Mouse (Mus musculus) limb, embryonic 12.5 days (tissue): Measurements from ENCODE around the gene Ctdnep1. TPM values are rescaled to one million over a fixed set of nuclear protein-coding genes. Genes with fewer than 3 reads are reported as not detected.

ENCODE experiments used
- ATAC-seq: fragments of 200-750 bp; cut with Nextera tagmentation; 2 replicates; pipeline ENCODE4 v1.8.0; 2017; ENCODE audit warnings: low read depth, moderate TSS enrichment; ENCODE audit not compliant: insufficient number of reproducible peaks, insufficient read depth, low FRiP score, low TSS enrichment
- H3K27ac ChIP-seq: fragments of 300-500 bp; sonication (generic); 2 replicates; pipeline ENCODE4 v1.5.1; 2016; ENCODE audit warnings: mild to moderate bottlenecking, moderate library complexity
- H3K27me3 ChIP-seq: fragments of 300-500 bp; sonication (generic); 2 replicates; pipeline ENCODE4 v1.6.1; 2016; ENCODE audit warnings: mild to moderate bottlenecking, moderate library complexity
- H3K36me3 ChIP-seq: fragments of 300-500 bp; sonication (generic); 2 replicates; pipeline ENCODE4 v1.6.1; 2016; ENCODE audit warnings: mild to moderate bottlenecking, moderate library complexity
- H3K4me1 ChIP-seq: fragments of 300-500 bp; sonication (generic); replicated peaks from 2 replicates; pipeline ENCODE4 v1.6.1; 2016
- H3K4me2 ChIP-seq: fragments of 300-500 bp; sonication (generic); 2 replicates; pipeline ENCODE4 v1.6.1; 2016; ENCODE audit warnings: mild to moderate bottlenecking, moderate library complexity
- H3K4me3 ChIP-seq: fragments of 300-500 bp; sonication (generic); replicated peaks from 2 replicates; pipeline ENCODE4 v1.5.1; 2016; ENCODE audit warnings: mild to moderate bottlenecking
- H3K9ac ChIP-seq: fragments of 300-500 bp; sonication (generic); replicated peaks from 2 replicates; pipeline ENCODE4 v1.6.1; 2016; ENCODE audit warnings: mild to moderate bottlenecking, moderate library complexity
- H3K9me3 ChIP-seq: fragments of 300-500 bp; sonication (generic); 2 replicates; pipeline ENCODE4 v1.6.1; 2016; ENCODE audit warnings: mild to moderate bottlenecking, moderate library complexity
- WGBS: fragments of 180-500 bp; shearing (Covaris S2); methylation state at CpG from one replicate; pipeline ENCODE4 v1.1.7; 2016; 5-methylcytosine and 5-hydroxymethylcytosine counted together
- polyA plus RNA-seq: library from polyadenylated mRNA; unstranded; fragments of >200 nt; fragmentation: Nextera tagmentation; extraction: Ambion mirVana; gene quantifications from 2 replicates; pipeline ENCODE4 v1.2.1, GENCODE M21; 2016

The Ctdnep1 gene
- 24.5 and 27.8 TPM in 2 replicates for polyA plus RNA-seq

GRCm38 (mm10) chr11:69981141-69981762 lies at the start of gene Ctdnep1:
Ctdnep1 (plus strand) TSS chr11:69981156.
- H3K9me3 ChIP-seq = no peaks in the 10 kb centered on the region
- H3K9ac ChIP-seq = peak within 1 kb of the TSS; percentile 98
- H3K4me3 ChIP-seq = peak within 1 kb of the TSS; percentile 90
- ATAC-seq = peak; percentile 28
- H3K4me1 ChIP-seq = peaks cover 28% of the 10 kb centered on the region
- WGBS = 1% methylated on average over 42 of the region's 43 CpGs
- peaks cover 58% of the 10 kb centered on the region for H3K36me3 ChIP-seq
- H3K27me3 ChIP-seq = no peaks in the 10 kb centered on the region
- peak within 1 kb of the TSS; percentile 93 for H3K4me2 ChIP-seq
- peak within 1 kb of the TSS; percentile 98 for H3K27ac ChIP-seq

- no peak overlapping the region for H3K9ac ChIP-seq
- H3K36me3 ChIP-seq = no peaks in the 10 kb centered on the region
- ATAC-seq = no peak
- H3K9me3 ChIP-seq = no peaks in the 10 kb centered on the region
- H3K27me3 ChIP-seq = peaks cover 12% of the 10 kb centered on the region
- H3K4me2 ChIP-seq = no peak overlapping the region
- H3K4me1 ChIP-seq = peaks cover 15% of the 10 kb centered on the region
- WGBS = 66% methylated on average over 8 of the region's 8 CpGs
- H3K27ac ChIP-seq = no peak overlapping the region
- H3K4me3 ChIP-seq = no peak overlapping the region
Observed at GRCm38 (mm10) chr11:69931769-69932168, 49.2 kb upstream of the Ctdnep1 start.

- H3K27me3 ChIP-seq = peaks cover 17% of the 10 kb centered on the region
- H3K36me3 ChIP-seq = no peaks in the 10 kb centered on the region
- no peak overlapping the region for H3K4me3 ChIP-seq
- no peak overlapping the region for H3K4me2 ChIP-seq
- no peaks in the 10 kb centered on the region for H3K9me3 ChIP-seq
- H3K9ac ChIP-seq = no peak overlapping the region
- WGBS = 33% methylated on average over 3 of the region's 3 CpGs
- no peak overlapping the region for H3K27ac ChIP-seq
- peaks cover 20% of the 10 kb centered on the region for H3K4me1 ChIP-seq
- no peak for ATAC-seq
Observed at GRCm38 (mm10) chr11:69932254-69932653, 48.7 kb upstream of the Ctdnep1 start.

GRCm38 (mm10) chr11:69933066-69933465 lies 47.9 kb upstream of the Ctdnep1 start:
- no peak for ATAC-seq

GRCm38 (mm10) chr11:69934169-69934568 lies 46.8 kb upstream of the Ctdnep1 start:
- peak overlapping the region; percentile 19 for H3K4me3 ChIP-seq
- peak overlapping the region; percentile 48 for H3K4me2 ChIP-seq
- ATAC-seq = no peak
- no peaks in the 10 kb centered on the region for H3K36me3 ChIP-seq
- no peak overlapping the region for H3K27ac ChIP-seq
- H3K9ac ChIP-seq = no peak overlapping the region
- H3K27me3 ChIP-seq = peaks cover 18% of the 10 kb centered on the region
- WGBS = 1% methylated on average over 18 of the region's 18 CpGs
- H3K4me1 ChIP-seq = peaks cover 36% of the 10 kb centered on the region
- H3K9me3 ChIP-seq = no peaks in the 10 kb centered on the region

More at GRCm38 (mm10) chr11:69933066-69933465, 47.9 kb upstream of the Ctdnep1 start:
- 81% methylated on average over 4 of the region's 4 CpGs for WGBS
- H3K36me3 ChIP-seq = no peaks in the 10 kb centered on the region
- no peak overlapping the region for H3K4me3 ChIP-seq
- no peak overlapping the region for H3K27ac ChIP-seq
- H3K4me1 ChIP-seq = peaks cover 26% of the 10 kb centered on the region
- H3K4me2 ChIP-seq = no peak overlapping the region
- H3K27me3 ChIP-seq = peaks cover 18% of the 10 kb centered on the region
- H3K9ac ChIP-seq = no peak overlapping the region
- no peaks in the 10 kb centered on the region for H3K9me3 ChIP-seq

- Histone ChIP-seq H3K9ac (no peak overlapping the region), H3K9me3 (no peaks in the 10 kb centered on the region), H3K27me3 (peaks cover 18% of the 10 kb centered on the region), H3K27ac (no peak overlapping the region), H3K4me3 (peak overlapping the region; percentile 19), H3K4me1 (peaks cover 36% of the 10 kb centered on the region), H3K4me2 (peak overlapping the region; percentile 100), H3K36me3 (no peaks in the 10 kb centered on the region)
- WGBS = 21% methylated on average over 6 of the region's 6 CpGs
- no peak for ATAC-seq
Observed at GRCm38 (mm10) chr11:69934681-69935080, 46.3 kb upstream of the Ctdnep1 start.

- Histone ChIP-seq H3K4me2 (peak within 1 kb of the TSS; percentile 100), H3K27me3 (peaks cover 18% of the 10 kb centered on the region), H3K9me3 (no peaks in the 10 kb centered on the region), H3K4me1 (peaks cover 36% of the 10 kb centered on the region), H3K9ac (peak within 1 kb of the TSS; percentile 75), H3K36me3 (no peaks in the 10 kb centered on the region), H3K4me3 (peak within 1 kb of the TSS; percentile 70), H3K27ac (peak within 1 kb of the TSS; percentile 56; the same call in 1 of the 2 replicates)
- peak; percentile 89 for ATAC-seq
- 2% methylated on average over 54 of the region's 62 CpGs for WGBS
Observed at GRCm38 (mm10) chr11:69935137-69935879, 45.6 kb upstream of the Ctdnep1 start, which contains the start of gene Ybx2. Ybx2 (plus strand) TSS chr11:69935796.

- Histone ChIP-seq H3K4me3 (peak overlapping the region; percentile 70), H3K36me3 (0 out of 2 replicates have a peak, but pooled peaks cover 2% of the 10 kb centered on the region), H3K4me2 (peak overlapping the region; percentile 100), H3K9ac (peak overlapping the region; percentile 75), H3K27me3 (peaks cover 18% of the 10 kb centered on the region), H3K9me3 (no peaks in the 10 kb centered on the region), H3K27ac (0 out of 2 replicates have a peak overlapping the region, but pooled peaks have one; percentile 17), H3K4me1 (peaks cover 36% of the 10 kb centered on the region)
- under 1% methylated on average over 30 of the region's 30 CpGs for WGBS
- no peak for ATAC-seq
Observed at GRCm38 (mm10) chr11:69936156-69936555, 44.8 kb upstream of the Ctdnep1 start.

GRCm38 (mm10) chr11:69936714-69937347 lies 44.1 kb upstream of the Ctdnep1 start:
- WGBS = 44% methylated on average over 9 of the region's 9 CpGs
- Histone ChIP-seq H3K36me3 (peaks cover 7% of the 10 kb centered on the region; the same call in 1 of the 2 replicates), H3K9ac (peak overlapping the region; percentile 75; the same call in 1 of the 2 replicates), H3K9me3 (no peaks in the 10 kb centered on the region), H3K27ac (no peak overlapping the region), H3K4me2 (peak overlapping the region; percentile 100), H3K4me3 (peak overlapping the region; percentile 70), H3K4me1 (peaks cover 39% of the 10 kb centered on the region), H3K27me3 (peaks cover 18% of the 10 kb centered on the region)
- ATAC-seq = no peak

- peak overlapping the region; percentile 70; the same call in 1 of the 2 replicates for H3K4me3 ChIP-seq
- no peaks in the 10 kb centered on the region for H3K9me3 ChIP-seq
- H3K4me1 ChIP-seq = peaks cover 39% of the 10 kb centered on the region
- peaks cover 18% of the 10 kb centered on the region for H3K27me3 ChIP-seq
- H3K36me3 ChIP-seq = peaks cover 13% of the 10 kb centered on the region; the same call in 1 of the 2 replicates
- no peak for ATAC-seq
- no peak overlapping the region; the same call in 1 of the 2 replicates for H3K9ac ChIP-seq
- H3K27ac ChIP-seq = no peak overlapping the region
- 43% methylated on average over 3 of the region's 4 CpGs for whole genome bisulfite sequencing
- H3K4me2 ChIP-seq = peak overlapping the region; percentile 100
Observed at GRCm38 (mm10) chr11:69937385-69937784, 43.6 kb upstream of the Ctdnep1 start.

GRCm38 (mm10) chr11:69937834-69938233 lies 43.1 kb upstream of the Ctdnep1 start:
- H3K4me2 ChIP-seq = peak overlapping the region; percentile 100; the same call in 1 of the 2 replicates
- peaks cover 39% of the 10 kb centered on the region for H3K4me1 ChIP-seq
- H3K36me3 ChIP-seq = peaks cover 17% of the 10 kb centered on the region
- WGBS = 68% methylated on average over 5 of the region's 5 CpGs
- no peaks in the 10 kb centered on the region for H3K9me3 ChIP-seq
- ATAC-seq = no peak
- peak overlapping the region; percentile 23; the same call in 1 of the 2 replicates for H3K9ac ChIP-seq
- H3K27me3 ChIP-seq = peaks cover 18% of the 10 kb centered on the region
- H3K27ac ChIP-seq = no peak overlapping the region
- no peak overlapping the region for H3K4me3 ChIP-seq
